Mouse (Mus musculus): ENCODE results near the gene Frmpd4. TPM values are rescaled to one million over a fixed set of nuclear protein-coding genes. Genes with fewer than 3 reads are reported as not detected.

The Frmpd4 gene
- polyA plus RNA-seq, 1 experiment from 2014 or later = 0.20 TPM

- H3K27me3 ChIP-seq = peaks cover 37% of the 10 kb centered on the region
- WGBS = 97% methylated on average over 5 of the region's 5 CpGs
Measured at GRCm38 (mm10) chrX:167808572-167808971, 768.5 kb downstream of the Frmpd4 start.

DNA sequence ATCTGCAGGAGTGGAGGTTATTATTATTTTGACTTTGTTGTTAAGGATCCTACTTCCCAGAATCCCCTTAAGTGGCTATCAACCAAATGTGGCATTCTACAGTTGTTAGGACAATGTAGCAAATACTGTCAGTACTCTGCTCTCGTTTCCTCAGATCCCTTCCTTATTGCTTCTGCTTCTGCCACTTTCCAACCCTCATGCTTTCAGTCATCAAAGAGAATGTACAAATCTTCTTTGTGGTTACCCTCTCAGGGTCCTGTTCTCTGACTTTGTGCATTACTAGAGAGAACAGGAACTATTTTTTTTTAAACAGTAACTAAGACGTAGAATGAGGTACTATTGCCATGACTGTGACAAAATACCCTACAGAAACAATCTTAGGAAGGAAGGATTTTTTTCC is 788.3 kb downstream of the Frmpd4 start:
- H3K9me3 ChIP-seq = no peaks in the 10 kb centered on the region
- H3K9ac ChIP-seq = no peak overlapping the region
- WGBS = 93% methylated on average over 2 of the region's 2 CpGs
- H3K27me3 ChIP-seq = peaks cover 20% of the 10 kb centered on the region; the same call in 1 of the 2 replicates
- no peaks in the 10 kb centered on the region for H3K4me1 ChIP-seq
- no peak overlapping the region for H3K27ac ChIP-seq
- H3K4me2 ChIP-seq = no peak overlapping the region
- no peak for ATAC-seq (ENCODE audit: low FRiP score)
- H3K4me3 ChIP-seq (replicated peaks) = no peak overlapping the region
- H3K36me3 ChIP-seq (replicated peaks) = no peaks in the 10 kb centered on the region

More at GRCm38 (mm10) chrX:167808572-167808971, 768.5 kb downstream of the Frmpd4 start:
- no peak for ATAC-seq (ENCODE audit: low FRiP score)
- Histone ChIP-seq H3K4me3 (replicated peaks) (no peak overlapping the region), H3K9me3 (no peaks in the 10 kb centered on the region), H3K4me1 (no peaks in the 10 kb centered on the region), H3K36me3 (replicated peaks) (no peaks in the 10 kb centered on the region), H3K27ac (no peak overlapping the region), H3K9ac (no peak overlapping the region), H3K4me2 (no peak overlapping the region)

GRCm38 (mm10) chrX:167783526-167783925 is 793.5 kb downstream of the Frmpd4 start:
- Histone ChIP-seq H3K36me3 (replicated peaks) (no peaks in the 10 kb centered on the region), H3K9ac (no peak overlapping the region), H3K27ac (no peak overlapping the region), H3K4me3 (replicated peaks) (no peak overlapping the region), H3K9me3 (no peaks in the 10 kb centered on the region), H3K4me2 (no peak overlapping the region), H3K4me1 (no peaks in the 10 kb centered on the region), H3K27me3 (peaks cover 31% of the 10 kb centered on the region)
- ATAC-seq (ENCODE audit: low FRiP score) = no peak

DNA sequence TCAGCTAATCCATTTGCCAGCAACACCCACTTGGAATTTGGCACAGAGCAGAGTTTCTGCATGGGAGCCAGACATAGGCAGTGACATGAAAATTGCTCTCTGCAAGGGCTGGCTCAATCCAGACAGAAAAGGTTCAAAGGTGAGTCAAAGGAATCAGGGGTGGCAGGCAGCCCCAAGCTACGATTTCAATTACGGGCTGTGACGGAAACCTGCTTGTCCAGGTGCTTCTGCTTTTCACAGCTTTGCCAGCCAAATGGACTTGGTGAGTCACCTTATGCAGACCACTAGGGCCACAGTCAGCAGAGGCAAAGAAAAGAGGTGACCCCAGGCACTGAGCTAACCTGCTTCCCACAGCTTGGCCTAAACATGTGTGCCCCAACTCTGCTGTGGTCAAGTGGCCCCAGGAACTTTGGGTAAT is 857.5 kb downstream of the Frmpd4 start:
- peaks cover 26% of the 10 kb centered on the region; the same call in 1 of the 2 replicates for H3K27me3 ChIP-seq
- 87% methylated on average over 3 of the region's 3 CpGs for WGBS

GRCm38 (mm10) chrX:167719092-167719491 is 857.9 kb downstream of the Frmpd4 start:
- no peak overlapping the region for H3K27ac ChIP-seq
- H3K4me3 ChIP-seq (replicated peaks) = no peak overlapping the region
- H3K9me3 ChIP-seq = no peaks in the 10 kb centered on the region
- 58% methylated on average over 1 of the region's 1 CpGs for WGBS
- H3K9ac ChIP-seq = no peak overlapping the region
- no peaks in the 10 kb centered on the region for H3K4me1 ChIP-seq
- H3K4me2 ChIP-seq = no peak overlapping the region
- ATAC-seq (ENCODE audit: low FRiP score) = no peak
- peaks cover 26% of the 10 kb centered on the region; the same call in 1 of the 2 replicates for H3K27me3 ChIP-seq
- H3K36me3 ChIP-seq (replicated peaks) = no peaks in the 10 kb centered on the region

More for the DNA sequence above, 857.5 kb downstream of the Frmpd4 start:
- Histone ChIP-seq H3K4me2 (no peak overlapping the region), H3K27ac (no peak overlapping the region), H3K9me3 (no peaks in the 10 kb centered on the region), H3K36me3 (replicated peaks) (no peaks in the 10 kb centered on the region), H3K4me3 (replicated peaks) (no peak overlapping the region), H3K9ac (no peak overlapping the region), H3K4me1 (no peaks in the 10 kb centered on the region)
- ATAC-seq (ENCODE audit: low FRiP score) = no peak

GRCm38 (mm10) chrX:167654806-167655495 is 922.1 kb downstream of the Frmpd4 start:
- Histone ChIP-seq H3K4me2 (no peak overlapping the region), H3K4me3 (replicated peaks) (no peak overlapping the region), H3K9me3 (no peaks in the 10 kb centered on the region), H3K36me3 (replicated peaks) (no peaks in the 10 kb centered on the region), H3K9ac (no peak overlapping the region), H3K27me3 (peaks cover 35% of the 10 kb centered on the region), H3K4me1 (no peaks in the 10 kb centered on the region), H3K27ac (no peak overlapping the region)
- WGBS = 28% methylated on average over 5 of the region's 5 CpGs
- peak; percentile 46; the same call in 1 of the 2 replicates for ATAC-seq (ENCODE audit: low FRiP score)

GRCm38 (mm10) chrX:167654249-167654648 is 922.8 kb downstream of the Frmpd4 start:
- no peak overlapping the region for H3K4me2 ChIP-seq
- no peak overlapping the region for H3K4me3 ChIP-seq (replicated peaks)
- no peak overlapping the region for H3K9ac ChIP-seq
- no peaks in the 10 kb centered on the region for H3K9me3 ChIP-seq
- peaks cover 32% of the 10 kb centered on the region for H3K27me3 ChIP-seq
- WGBS = 92% methylated on average over 8 of the region's 8 CpGs
- H3K27ac ChIP-seq = no peak overlapping the region
- H3K36me3 ChIP-seq (replicated peaks) = no peaks in the 10 kb centered on the region
- ATAC-seq (ENCODE audit: low FRiP score) = no peak
- H3K4me1 ChIP-seq = no peaks in the 10 kb centered on the region

DNA sequence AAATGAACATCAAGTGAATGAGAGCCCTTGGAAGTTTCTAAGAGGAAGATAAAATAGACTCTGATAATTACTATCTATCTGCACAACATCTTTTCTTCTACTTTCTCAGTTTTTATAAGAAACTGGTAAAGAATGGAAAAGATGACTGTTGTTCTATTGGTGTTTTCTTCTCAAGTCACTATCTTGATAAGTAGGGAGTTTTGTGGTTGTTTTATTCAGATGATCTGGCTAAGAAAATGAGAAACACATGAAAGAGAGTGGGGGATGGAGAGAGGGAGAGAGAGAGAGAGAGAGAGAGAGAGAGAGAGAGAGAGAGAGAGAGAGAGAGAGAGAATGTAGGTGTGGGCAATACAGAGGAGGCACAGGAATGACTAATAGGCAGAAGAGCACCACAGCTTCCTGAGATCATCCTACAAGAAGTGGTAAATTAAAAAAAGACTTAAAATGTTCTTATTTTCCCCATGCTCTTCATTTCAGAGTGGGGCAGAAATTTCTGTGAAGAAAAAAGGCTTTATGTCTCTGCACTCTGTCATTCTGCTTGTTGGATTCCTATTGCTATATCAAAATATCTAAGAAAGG is 979.3 kb downstream of the Frmpd4 start:
- Histone ChIP-seq H3K9ac (no peak overlapping the region), H3K36me3 (replicated peaks) (no peaks in the 10 kb centered on the region), H3K9me3 (no peaks in the 10 kb centered on the region), H3K27me3 (0 out of 2 replicates have a peak, but pooled peaks cover 3% of the 10 kb centered on the region), H3K4me2 (no peak overlapping the region), H3K27ac (no peak overlapping the region), H3K4me1 (no peaks in the 10 kb centered on the region), H3K4me3 (replicated peaks) (no peak overlapping the region)
- no peak for ATAC-seq (ENCODE audit: low FRiP score)

GRCm38 (mm10) chrX:167552827-167553226 is 1024.2 kb downstream of the Frmpd4 start:
- peaks cover 13% of the 10 kb centered on the region; the same call in 1 of the 2 replicates for H3K27me3 ChIP-seq
- WGBS = 92% methylated on average over 3 of the region's 3 CpGs

GRCm38 (mm10) chrX:167523151-167523550 is 1053.9 kb downstream of the Frmpd4 start:
- Histone ChIP-seq H3K4me3 (replicated peaks) (no peak overlapping the region), H3K4me1 (no peaks in the 10 kb centered on the region), H3K27me3 (peaks cover 37% of the 10 kb centered on the region), H3K9me3 (no peaks in the 10 kb centered on the region), H3K9ac (no peak overlapping the region), H3K27ac (no peak overlapping the region), H3K36me3 (replicated peaks) (no peaks in the 10 kb centered on the region), H3K4me2 (no peak overlapping the region)
- ATAC-seq (ENCODE audit: low FRiP score) = no peak
- 81% methylated on average over 3 of the region's 3 CpGs for WGBS

More at GRCm38 (mm10) chrX:167552827-167553226, 1024.2 kb downstream of the Frmpd4 start:
- H3K4me2 ChIP-seq = no peak overlapping the region
- no peaks in the 10 kb centered on the region for H3K36me3 ChIP-seq (replicated peaks)
- H3K27ac ChIP-seq = no peak overlapping the region
- H3K9ac ChIP-seq = no peak overlapping the region
- H3K9me3 ChIP-seq = no peaks in the 10 kb centered on the region
- H3K4me1 ChIP-seq = no peaks in the 10 kb centered on the region
- no peak overlapping the region for H3K4me3 ChIP-seq (replicated peaks)
- ATAC-seq (ENCODE audit: low FRiP score) = no peak

- H3K36me3 ChIP-seq (replicated peaks) = no peaks in the 10 kb centered on the region
- H3K27me3 ChIP-seq = peaks cover 41% of the 10 kb centered on the region
- H3K4me2 ChIP-seq = no peak overlapping the region
- no peak for ATAC-seq (ENCODE audit: low FRiP score)
- 67% methylated on average over 4 of the region's 4 CpGs for WGBS
- H3K27ac ChIP-seq = no peak overlapping the region
- H3K4me1 ChIP-seq = no peaks in the 10 kb centered on the region
- no peak overlapping the region for H3K4me3 ChIP-seq (replicated peaks)
- H3K9ac ChIP-seq = no peak overlapping the region
- H3K9me3 ChIP-seq = no peaks in the 10 kb centered on the region
Measured at GRCm38 (mm10) chrX:167522528-167522927, 1054.5 kb downstream of the Frmpd4 start.

DNA sequence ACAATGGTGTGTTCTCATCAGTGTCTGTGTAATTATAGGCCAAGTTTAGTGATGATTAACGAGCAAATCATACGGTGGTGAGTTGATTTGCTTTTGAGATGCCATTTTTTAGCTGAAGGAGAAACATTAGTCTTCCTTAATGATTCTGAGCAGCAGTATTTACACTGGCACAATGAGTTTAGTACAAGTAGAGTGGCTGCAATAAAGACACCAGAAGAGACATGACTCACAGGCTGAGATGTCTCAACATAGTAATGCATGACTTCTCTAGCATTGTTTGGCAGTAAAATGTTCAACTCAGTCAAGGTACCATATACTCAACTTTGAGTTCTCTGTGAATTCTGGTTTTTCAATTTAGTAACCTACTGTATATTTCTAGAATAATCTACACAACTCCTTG is 1058.6 kb downstream of the Frmpd4 start:
- H3K9me3 ChIP-seq = no peaks in the 10 kb centered on the region
- ATAC-seq (ENCODE audit: low FRiP score) = no peak
- H3K27ac ChIP-seq = no peak overlapping the region
- peaks cover 37% of the 10 kb centered on the region for H3K27me3 ChIP-seq
- H3K4me2 ChIP-seq = no peak overlapping the region
- no peak overlapping the region for H3K4me3 ChIP-seq (replicated peaks)
- no peaks in the 10 kb centered on the region for H3K36me3 ChIP-seq (replicated peaks)
- WGBS = 60% methylated on average over 2 of the region's 2 CpGs
- no peak overlapping the region for H3K9ac ChIP-seq
- H3K4me1 ChIP-seq = no peaks in the 10 kb centered on the region

- Histone ChIP-seq H3K36me3 (replicated peaks) (no peaks in the 10 kb centered on the region), H3K4me2 (no peak overlapping the region), H3K4me1 (no peaks in the 10 kb centered on the region), H3K27ac (no peak overlapping the region), H3K4me3 (replicated peaks) (no peak overlapping the region), H3K9ac (no peak overlapping the region), H3K9me3 (no peaks in the 10 kb centered on the region), H3K27me3 (peaks cover 42% of the 10 kb centered on the region)
- ATAC-seq (ENCODE audit: low FRiP score) = peak; percentile 82
- 40% methylated on average over 11 of the region's 11 CpGs for WGBS
Measured at GRCm38 (mm10) chrX:167497780-167498179, 1079.3 kb downstream of the Frmpd4 start.
